Mouse (Mus musculus): Measurements from ENCODE around the gene Socs7. TPM values are rescaled to one million over a fixed set of nuclear protein-coding genes. Genes with fewer than 3 reads are reported as not detected.
A peak's percentile ranks its signal among the peaks of the same experiment; 100 is the strongest.

Socs7 gene
- polyA plus RNA-seq, 1 experiment from 2014 or later = 2.1 TPM

GRCm38 (mm10) chr11:97441036-97441657 is 78.8 kb downstream of the Socs7 start:
- peaks cover 31% of the 10 kb centered on the region for H3K36me3 ChIP-seq
- H3K9ac ChIP-seq = peak overlapping the region; percentile 100
- WGBS (ENCODE audit: insufficient replicate concordance) = 19% methylated on average over 15 of the region's 15 CpGs
- ATAC-seq = no peak
- H3K9me3 ChIP-seq (replicated peaks) = no peaks in the 10 kb centered on the region
- peak overlapping the region; percentile 90 for H3K4me2 ChIP-seq
- peaks cover 92% of the 10 kb centered on the region for H3K4me1 ChIP-seq
- H3K4me3 ChIP-seq = peak overlapping the region; percentile 97
- H3K27ac ChIP-seq = peak overlapping the region; percentile 99
- H3K27me3 ChIP-seq (replicated peaks) = no peaks in the 10 kb centered on the region

GRCm38 (mm10) chr11:97441658-97442125 is 79.3 kb downstream of the Socs7 start:
- Histone ChIP-seq H3K27me3 (replicated peaks) (no peaks in the 10 kb centered on the region), H3K4me1 (peaks cover 92% of the 10 kb centered on the region), H3K36me3 (peaks cover 36% of the 10 kb centered on the region), H3K9ac (peak overlapping the region; percentile 100), H3K4me2 (peak overlapping the region; percentile 90), H3K4me3 (peak overlapping the region; percentile 97), H3K9me3 (replicated peaks) (no peaks in the 10 kb centered on the region), H3K27ac (peak overlapping the region; percentile 99)
- 3% methylated on average over 3 of the region's 3 CpGs for WGBS (ENCODE audit: insufficient replicate concordance)
- no peak for ATAC-seq

GRCm38 (mm10) chr11:97442891-97443675 is 80.7 kb downstream of the Socs7 start:
- H3K4me2 ChIP-seq = peak overlapping the region; percentile 90

GRCm38 (mm10) chr11:97445596-97445995 is 83.2 kb downstream of the Socs7 start:
- H3K4me1 ChIP-seq = peaks cover 98% of the 10 kb centered on the region
- no peaks in the 10 kb centered on the region for H3K9me3 ChIP-seq (replicated peaks)
- H3K27ac ChIP-seq = peak overlapping the region; percentile 99
- ATAC-seq = no peak
- H3K4me3 ChIP-seq = peak overlapping the region; percentile 97
- peak overlapping the region; percentile 90 for H3K4me2 ChIP-seq
- WGBS (ENCODE audit: insufficient replicate concordance) = 47% methylated on average over 6 of the region's 6 CpGs
- H3K36me3 ChIP-seq = peaks cover 75% of the 10 kb centered on the region
- peak overlapping the region; percentile 100 for H3K9ac ChIP-seq
- no peaks in the 10 kb centered on the region for H3K27me3 ChIP-seq (replicated peaks)

More at GRCm38 (mm10) chr11:97442891-97443675, 80.7 kb downstream of the Socs7 start:
- Histone ChIP-seq H3K27me3 (replicated peaks) (no peaks in the 10 kb centered on the region), H3K9me3 (replicated peaks) (no peaks in the 10 kb centered on the region), H3K36me3 (peaks cover 50% of the 10 kb centered on the region), H3K4me3 (peak overlapping the region; percentile 97), H3K27ac (peak overlapping the region; percentile 99), H3K4me1 (peaks cover 92% of the 10 kb centered on the region), H3K9ac (peak overlapping the region; percentile 100)
- peak; percentile 31 for ATAC-seq
- WGBS (ENCODE audit: insufficient replicate concordance) = 39% methylated on average over 11 of the region's 11 CpGs

- ATAC-seq = peak; percentile 87
- H3K9me3 ChIP-seq (replicated peaks) = no peaks in the 10 kb centered on the region
- 8% methylated on average over 4 of the region's 4 CpGs for WGBS (ENCODE audit: insufficient replicate concordance)
These were observed 83.7 kb downstream of the Socs7 start for GRCm38 (mm10) chr11:97445999-97446511.

GRCm38 (mm10) chr11:97447979-97448378 is 85.6 kb downstream of the Socs7 start:
- peaks cover 99% of the 10 kb centered on the region for H3K36me3 ChIP-seq
- H3K9me3 ChIP-seq (replicated peaks) = no peaks in the 10 kb centered on the region
- peak overlapping the region; percentile 90 for H3K4me2 ChIP-seq
- H3K4me3 ChIP-seq = no peak overlapping the region
- whole genome bisulfite sequencing (ENCODE audit: insufficient replicate concordance) = 79% methylated on average over 7 of the region's 7 CpGs
- peaks cover 99% of the 10 kb centered on the region for H3K4me1 ChIP-seq
- H3K9ac ChIP-seq = peak overlapping the region; percentile 73; the same call in 1 of the 2 replicates
- ATAC-seq = no peak
- H3K27me3 ChIP-seq (replicated peaks) = no peaks in the 10 kb centered on the region
- peak overlapping the region; percentile 99 for H3K27ac ChIP-seq

More at GRCm38 (mm10) chr11:97445999-97446511, 83.7 kb downstream of the Socs7 start:
- Histone ChIP-seq H3K27ac (peak overlapping the region; percentile 99), H3K9ac (peak overlapping the region; percentile 100), H3K4me3 (peak overlapping the region; percentile 97), H3K27me3 (replicated peaks) (no peaks in the 10 kb centered on the region), H3K36me3 (peaks cover 80% of the 10 kb centered on the region), H3K4me1 (peaks cover 99% of the 10 kb centered on the region), H3K4me2 (peak overlapping the region; percentile 90)

Other genes starting within 250 kb of the Socs7 start
- not detected in 2 replicates for gene Tbx21, start 247.2 kb upstream of the Socs7 start, polyA plus RNA-seq (2016; fragmentation: Nextera tagmentation; extraction: Ambion mirVana)
- 3.6 and 4.0 TPM in 2 replicates for gene Tbkbp1, start 211.1 kb upstream of the Socs7 start, polyA plus RNA-seq (2016; fragmentation: Nextera tagmentation; extraction: Ambion mirVana)
- gene Kpnb1, start 174.7 kb upstream of the Socs7 start, polyA plus RNA-seq (2016; fragmentation: Nextera tagmentation; extraction: Ambion mirVana) = 38.5 and 39.3 TPM in 2 replicates
- 27.1 and 31.3 TPM in 2 replicates for gene Npepps, start 81.9 kb upstream of the Socs7 start, polyA plus RNA-seq (2016; fragmentation: Nextera tagmentation; extraction: Ambion mirVana)
- gene Mrpl45, start 46.8 kb upstream of the Socs7 start, polyA plus RNA-seq (2016; fragmentation: Nextera tagmentation; extraction: Ambion mirVana) = 38.9 and 44.0 TPM in 2 replicates
- gene Gpr179, start 10.5 kb upstream of the Socs7 start, polyA plus RNA-seq (2016; fragmentation: Nextera tagmentation; extraction: Ambion mirVana) = 0.02 TPM in 1 of 2 replicates, not detected in the other
- 17.3 and 19.7 TPM in 2 replicates for gene Arhgap23, start 53.0 kb downstream of the Socs7 start, polyA plus RNA-seq (2016; fragmentation: Nextera tagmentation; extraction: Ambion mirVana)
- 1.3 and 1.4 TPM in 2 replicates for gene 4933428G20Rik, start 137.8 kb downstream of the Socs7 start, polyA plus RNA-seq (2016; fragmentation: Nextera tagmentation; extraction: Ambion mirVana)
- 0.01 and 0.10 TPM in 2 replicates for gene Srcin1, start 213.6 kb downstream of the Socs7 start, polyA plus RNA-seq (2016; fragmentation: Nextera tagmentation; extraction: Ambion mirVana)